Mouse (Mus musculus) subcutaneous adipose tissue, adult 2 months (tissue): ENCODE data around the gene Scarb2. TPM values are rescaled to one million over a fixed set of nuclear protein-coding genes. Genes with fewer than 3 reads are reported as not detected.

ENCODE experiments used
- polyA plus RNA-seq: library from polyadenylated mRNA; depleted of rRNA; stranded (reverse); fragments of >200 nt; gene quantifications from 2 replicates; pipeline ENCODE4 v1.2.3, GENCODE M21; 2012; ENCODE audit warnings: low replicate concordance; rRNA removed

The Scarb2 gene
- 32.0 and 36.5 TPM in 2 replicates for polyA plus RNA-seq

DNA sequence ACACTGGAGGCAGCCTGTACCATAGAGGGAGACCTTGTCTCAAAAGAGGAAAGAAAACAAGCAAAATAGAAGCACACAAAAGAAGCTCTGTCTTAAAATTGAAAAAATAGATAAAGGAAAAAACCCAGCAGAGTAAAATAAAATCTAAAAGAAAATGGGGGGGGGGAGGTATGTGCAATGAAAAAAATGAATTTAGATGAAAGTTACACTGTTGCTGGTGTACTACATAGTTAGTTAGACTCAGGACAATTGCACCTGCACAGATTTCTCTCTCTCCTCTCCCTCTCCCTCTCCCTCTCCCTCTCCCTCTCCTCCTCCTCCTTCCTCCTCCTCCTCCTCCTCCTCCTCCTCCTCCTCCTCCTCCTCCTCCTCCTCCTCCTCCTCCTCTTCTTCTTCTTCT, at the start of gene Scarb2:
Scarb2 (minus strand) TSS at position 101 of the 400 bp plus-strand sequence.

DNA sequence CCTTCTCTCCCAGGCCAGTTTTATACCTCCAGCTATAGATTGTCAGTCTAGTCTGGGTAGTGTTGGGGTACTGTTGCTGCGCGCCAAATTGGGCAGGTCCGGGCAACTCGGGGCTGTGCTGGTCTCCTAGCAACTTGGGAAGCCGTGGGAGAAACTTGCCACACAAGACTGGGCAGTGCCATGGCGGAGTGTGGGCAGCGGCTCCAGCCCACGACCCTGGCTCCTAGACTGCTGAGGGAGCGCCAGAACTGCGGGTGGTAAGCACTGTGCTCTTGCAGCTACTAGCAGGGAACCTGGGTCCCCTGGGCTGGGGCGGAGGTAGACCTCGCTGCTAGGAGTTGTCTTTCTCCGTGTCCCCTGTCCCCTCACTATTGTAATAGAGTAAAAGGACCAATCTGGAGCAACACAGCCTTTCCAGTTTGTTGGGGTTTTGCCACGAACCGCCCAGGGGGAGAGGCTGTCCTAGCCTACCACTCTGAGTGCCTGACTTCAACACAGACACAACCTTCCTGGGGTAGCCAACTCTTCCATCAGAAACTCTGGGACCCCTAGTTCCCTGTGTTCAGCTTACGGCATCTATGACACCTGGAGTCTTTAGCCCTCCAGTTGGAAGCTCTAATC, 48.4 kb upstream of the Scarb2 start, which contains the start of gene Fam47e:
Fam47e (plus strand) TSS at position 179 of the 621 bp plus-strand sequence.

DNA sequence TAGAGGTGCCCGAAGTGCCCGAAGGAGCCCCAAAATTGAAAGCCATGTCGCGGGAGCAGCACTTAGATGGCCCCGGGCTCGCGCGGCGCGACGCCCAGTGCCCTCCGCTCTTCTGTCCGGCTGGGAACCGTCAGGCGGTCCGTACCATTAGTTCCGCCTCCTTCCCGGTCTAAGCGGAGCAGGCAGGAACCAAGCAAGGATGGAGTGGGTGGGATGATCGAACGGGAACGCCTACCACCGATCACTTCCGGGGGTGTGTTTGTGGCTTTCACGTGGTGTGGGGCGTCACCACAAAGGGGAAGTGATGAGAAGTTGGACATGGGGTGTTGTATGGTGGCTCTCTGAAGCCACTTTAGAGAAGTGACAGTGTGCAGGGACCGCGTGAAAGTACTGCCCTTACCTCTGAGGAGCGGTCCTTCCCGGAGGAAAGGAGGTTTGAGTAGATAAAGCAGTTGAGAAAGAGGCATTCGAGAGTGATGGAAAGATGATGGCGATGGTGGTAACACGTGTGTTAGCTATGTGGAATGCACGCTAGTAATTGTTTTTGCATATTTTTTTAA, 71.5 kb downstream of the Scarb2 start, which contains the start of gene Nup54:
Nup54 (minus strand) TSS at position 195 of the 560 bp plus-strand sequence.

Other genes with a start within 250 kb of the Scarb2 start
- gene Naaa, start 228.7 kb downstream of the Scarb2 start, polyA plus RNA-seq = 83.2 and 135 TPM in 2 replicates
- 6.8 and 20.1 TPM in 2 replicates for gene Sdad1, start 196.4 kb downstream of the Scarb2 start, polyA plus RNA-seq
- gene Cxcl9, start 178.8 kb downstream of the Scarb2 start, polyA plus RNA-seq = 53.5 and 114 TPM in 2 replicates
- 70.1 and 260 TPM in 2 replicates for gene Art3, start 175.0 kb downstream of the Scarb2 start, polyA plus RNA-seq
- 7.9 and 14.3 TPM in 2 replicates for gene Cxcl10, start 157.9 kb downstream of the Scarb2 start, polyA plus RNA-seq
- 21.8 and 36.5 TPM in 2 replicates for gene Nup54, start 71.6 kb downstream of the Scarb2 start, polyA plus RNA-seq
- gene Fam47e, start 48.2 kb upstream of the Scarb2 start, polyA plus RNA-seq = not detected in 2 replicates
- gene Stbd1, start 96.2 kb upstream of the Scarb2 start, polyA plus RNA-seq = 4.0 and 8.9 TPM in 2 replicates
- 0.14 TPM in 2 replicates for gene Ccdc158, start 168.4 kb upstream of the Scarb2 start, polyA plus RNA-seq
- gene Shroom3, start 176.6 kb upstream of the Scarb2 start, polyA plus RNA-seq = 2.7 and 8.3 TPM in 2 replicates